Mouse (Mus musculus) naive thymus-derived CD4-positive, alpha-beta T cell, adult 2 months (primary cell): ENCODE results near the gene Dnah14.
"Not testable (repeated sequence)": the region's sequence is repeated elsewhere in the genome, so short reads cannot be mapped to it uniquely, and the experiment has no call there.

ENCODE experiments used
- DNase-seq: peaks from one replicate; pipeline ENCODE4 v3.0.0-alpha.2; 2011; ENCODE audit warnings: low read depth

The Dnah14 gene

GRCm38 (mm10) chr1:181782600-181782999, 206.2 kb downstream of the Dnah14 start:
- not testable (repeated sequence) for DNase-seq

- no peak for DNase-seq
Measured at GRCm38 (mm10) chr1:181789952-181790351, 213.6 kb downstream of the Dnah14 start.

- no peak for DNase-seq
Measured at GRCm38 (mm10) chr1:181793541-181793940, 217.2 kb downstream of the Dnah14 start.

- no peak for DNase-seq
Measured at GRCm38 (mm10) chr1:181799911-181800310, 223.6 kb downstream of the Dnah14 start.

- no peak for DNase-seq
Measured at GRCm38 (mm10) chr1:181800667-181801066, 224.3 kb downstream of the Dnah14 start.

- no peak for DNase-seq
Measured at GRCm38 (mm10) chr1:181811481-181812223, 235.3 kb downstream of the Dnah14 start.

- no peak for DNase-seq
Measured at GRCm38 (mm10) chr1:181826716-181827115, 250.4 kb downstream of the Dnah14 start.

- peak; percentile 78 for DNase-seq
Measured at GRCm38 (mm10) chr1:181828365-181828764, 252.0 kb downstream of the Dnah14 start.

- no peak for DNase-seq
Measured at GRCm38 (mm10) chr1:181832720-181833119, 256.4 kb downstream of the Dnah14 start.

GRCm38 (mm10) chr1:181833143-181833542, 256.8 kb downstream of the Dnah14 start:
- DNase-seq, result no peak

- no peak for DNase-seq
Measured at GRCm38 (mm10) chr1:181838111-181838510, 261.8 kb downstream of the Dnah14 start.

- peak; percentile 57 for DNase-seq
Measured at GRCm38 (mm10) chr1:181839746-181840366, 263.5 kb downstream of the Dnah14 start.

- DNase-seq, result no peak
Measured at GRCm38 (mm10) chr1:181841396-181841795, 265.0 kb downstream of the Dnah14 start.

GRCm38 (mm10) chr1:181841864-181842672, 265.7 kb downstream of the Dnah14 start:
- DNase-seq, result peak; percentile 91

- peak; percentile 84 for DNase-seq
Measured at GRCm38 (mm10) chr1:181842781-181843180, 266.4 kb downstream of the Dnah14 start, which contains the start of gene Lbr. Lbr (minus strand) TSS chr1:181843046.

GRCm38 (mm10) chr1:181844874-181845547, 268.7 kb downstream of the Dnah14 start:
- DNase-seq, result no peak

GRCm38 (mm10) chr1:181845767-181846166, 269.4 kb downstream of the Dnah14 start:
- DNase-seq, result no peak

GRCm38 (mm10) chr1:181847396-181847795, 271.0 kb downstream of the Dnah14 start:
- no peak for DNase-seq

GRCm38 (mm10) chr1:181848210-181848609, 271.9 kb downstream of the Dnah14 start:
- no peak for DNase-seq

GRCm38 (mm10) chr1:181850441-181850840, 274.1 kb downstream of the Dnah14 start:
- DNase-seq, result no peak

GRCm38 (mm10) chr1:181851521-181852310, 275.4 kb downstream of the Dnah14 start:
- no peak for DNase-seq
